Mouse (Mus musculus) thymus, adult 2 months (tissue): ENCODE results near the gene Ptafr.

Experiments used
- CTCF ChIP-seq: fragments of 200-500 bp; IDR thresholded peaks from 2 replicates; pipeline ENCODE4 v1.5.1; 2012; ENCODE audit warnings: mild to moderate bottlenecking, control low read depth, low read length, moderate library complexity, borderline replicate concordance; ENCODE audit not compliant: control insufficient read depth, poor library complexity, insufficient read depth; ENCODE audit errors: extremely low read depth
- POLR2A ChIP-seq: fragments of 200-500 bp; IDR thresholded peaks from 2 replicates; pipeline ENCODE4 v1.6.1; 2012; ENCODE audit warnings: mild to moderate bottlenecking, low read length, control low read depth, moderate library complexity; ENCODE audit not compliant: control insufficient read depth, poor library complexity, insufficient read depth; ENCODE audit errors: extremely low read depth

GRCm38 (mm10) chr4:132573327-132573726, 9.5 kb downstream of the Ptafr start:
- no peak for TF ChIP-seq CTCF
- TF ChIP-seq POLR2A: no peak
